Mouse (Mus musculus) bone marrow macrophage, adult 2 months (primary cell): Measurements from ENCODE around the gene Rab42.

Experiments
- CTCF ChIP-seq: IDR thresholded peaks from 2 replicates; pipeline ENCODE4 v1.5.1; 2012; ENCODE audit warnings: low read depth, mild to moderate bottlenecking, low read length, moderate library complexity
- POLR2A ChIP-seq: IDR thresholded peaks from 2 replicates; pipeline ENCODE4 v1.6.1; 2012; ENCODE audit warnings: mild to moderate bottlenecking, low read depth, low read length, borderline replicate concordance

GRCm38 (mm10) chr4:132254986-132255385 lies 48.2 kb downstream of the Rab42 start:
- TF ChIP-seq POLR2A (no peak), CTCF (no peak)
